Mouse (Mus musculus) hindbrain, embryonic 15.5 days (tissue): ENCODE results near the gene Macrod2. TPM values are rescaled to one million over a fixed set of nuclear protein-coding genes. Genes with fewer than 3 reads are reported as not detected.

Experiments
- ATAC-seq: fragments of 200-750 bp; cut with Nextera tagmentation; 2 replicates; pipeline ENCODE4 v1.8.0; 2017; ENCODE audit warnings: low read depth, moderate number of reproducible peaks, moderate TSS enrichment; ENCODE audit not compliant: low FRiP score
- H3K27ac ChIP-seq: fragments of 300-500 bp; sonication (generic); replicated peaks from 2 replicates; pipeline ENCODE4 v1.5.1; 2015; ENCODE audit warnings: mild to moderate bottlenecking, inconsistent platforms
- H3K27me3 ChIP-seq: fragments of 300-500 bp; sonication (generic); 2 replicates; pipeline ENCODE4 v1.6.1; 2015; ENCODE audit warnings: control low read depth, inconsistent platforms
- H3K36me3 ChIP-seq: fragments of 300-500 bp; sonication (generic); 2 replicates; pipeline ENCODE4 v1.6.1; 2015; ENCODE audit warnings: control low read depth, inconsistent platforms
- H3K4me1 ChIP-seq: fragments of 300-500 bp; sonication (generic); replicated peaks from 2 replicates; pipeline ENCODE4 v1.6.1; 2015; ENCODE audit warnings: control low read depth, inconsistent platforms
- H3K4me2 ChIP-seq: fragments of 300-500 bp; sonication (generic); 2 replicates; pipeline ENCODE4 v1.6.1; 2015; ENCODE audit warnings: moderate library complexity, mild to moderate bottlenecking, inconsistent platforms
- H3K4me3 ChIP-seq: fragments of 300-500 bp; sonication (generic); 2 replicates; pipeline ENCODE4 v1.5.1; 2015; ENCODE audit warnings: mild to moderate bottlenecking, inconsistent platforms
- H3K9ac ChIP-seq: fragments of 300-500 bp; sonication (generic); 2 replicates; pipeline ENCODE4 v1.6.1; 2015; ENCODE audit warnings: inconsistent platforms
- H3K9me3 ChIP-seq: fragments of 300-500 bp; sonication (generic); 2 replicates; pipeline ENCODE4 v1.6.1; 2016; ENCODE audit warnings: control low read depth, inconsistent platforms
- whole genome bisulfite sequencing: fragments of 180-500 bp; shearing (Covaris S2); methylation state at CpG from one replicate; pipeline ENCODE4 v1.1.7; 2015; 5-methylcytosine and 5-hydroxymethylcytosine counted together
- polyA plus RNA-seq: library from polyadenylated mRNA; unstranded; fragments of >200 nt; fragmentation: Nextera tagmentation; extraction: Ambion mirVana; gene quantifications from 2 replicates; pipeline ENCODE4 v1.2.1, GENCODE M21; 2015

The Macrod2 gene
- polyA plus RNA-seq, 1 experiment from 2014 or later, result 78.6 TPM

- no peaks in the 10 kb centered on the region for H3K27me3 ChIP-seq
- no peak overlapping the region for H3K9ac ChIP-seq
- no peak overlapping the region for H3K27ac ChIP-seq
- H3K4me3 ChIP-seq, result no peak overlapping the region
- H3K36me3 ChIP-seq, result no peaks in the 10 kb centered on the region
- no peak for ATAC-seq
- no peak overlapping the region for H3K4me2 ChIP-seq
- no peaks in the 10 kb centered on the region for H3K4me1 ChIP-seq
- H3K9me3 ChIP-seq, result no peaks in the 10 kb centered on the region
- 91% methylated on average over 2 of the region's 2 CpGs for WGBS
Measured at GRCm38 (mm10) chr2:141830496-141830895, 1435.4 kb downstream of the Macrod2 start.

- Histone ChIP-seq H3K36me3 (no peaks in the 10 kb centered on the region), H3K27ac (no peak overlapping the region), H3K9ac (no peak overlapping the region), H3K4me1 (no peaks in the 10 kb centered on the region), H3K4me3 (no peak overlapping the region), H3K27me3 (no peaks in the 10 kb centered on the region), H3K4me2 (no peak overlapping the region), H3K9me3 (no peaks in the 10 kb centered on the region)
- no peak for ATAC-seq
- WGBS, result 79% methylated on average over 5 of the region's 5 CpGs
Measured at GRCm38 (mm10) chr2:141831515-141831914, 1436.4 kb downstream of the Macrod2 start.

- Histone ChIP-seq H3K4me1 (no peaks in the 10 kb centered on the region), H3K9me3 (no peaks in the 10 kb centered on the region), H3K27ac (no peak overlapping the region), H3K4me3 (no peak overlapping the region), H3K36me3 (no peaks in the 10 kb centered on the region), H3K9ac (no peak overlapping the region), H3K27me3 (no peaks in the 10 kb centered on the region), H3K4me2 (no peak overlapping the region)
- 91% methylated on average over 4 of the region's 4 CpGs for WGBS
- no peak for ATAC-seq
Measured at GRCm38 (mm10) chr2:141834156-141834782, 1439.2 kb downstream of the Macrod2 start.

DNA sequence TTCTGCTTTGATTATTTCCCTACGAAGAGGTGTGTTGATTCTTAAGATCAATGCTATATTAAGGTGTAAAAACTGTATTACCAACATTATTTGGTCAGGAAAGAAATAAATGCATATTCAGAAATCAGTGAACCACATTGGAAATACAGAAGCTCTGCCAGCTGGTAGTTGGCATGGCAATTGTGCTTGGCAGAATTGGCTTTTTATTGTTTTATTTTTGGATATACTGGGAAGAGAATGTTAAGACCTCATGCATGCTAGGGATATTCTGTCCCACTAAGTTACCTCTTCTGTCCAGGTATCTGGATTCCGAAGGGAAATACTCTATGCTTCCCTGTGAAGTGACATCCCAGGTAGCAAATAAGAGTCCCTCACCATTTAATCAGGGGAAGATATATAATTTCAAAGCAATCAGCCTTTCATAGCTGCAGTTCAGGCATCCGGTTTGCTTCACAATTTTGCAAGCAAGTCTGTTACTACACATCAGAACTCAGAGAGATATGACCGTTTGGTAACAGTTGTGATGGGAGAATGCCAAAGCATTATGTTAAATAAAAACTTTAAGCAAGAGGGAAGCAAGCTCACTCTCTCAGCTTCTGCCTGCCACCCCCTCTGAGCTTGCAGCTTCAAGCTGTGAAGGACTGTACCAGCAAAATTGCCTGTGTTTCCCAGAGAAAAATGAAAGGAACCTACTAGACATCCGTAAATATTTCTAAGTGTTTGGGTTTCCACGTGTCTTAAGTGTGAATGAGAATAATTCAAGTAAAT is 1449.5 kb downstream of the Macrod2 start:
- Histone ChIP-seq H3K27ac (no peak overlapping the region), H3K9ac (no peak overlapping the region), H3K36me3 (no peaks in the 10 kb centered on the region), H3K27me3 (no peaks in the 10 kb centered on the region), H3K9me3 (no peaks in the 10 kb centered on the region), H3K4me1 (no peaks in the 10 kb centered on the region), H3K4me3 (no peak overlapping the region), H3K4me2 (no peak overlapping the region)
- 78% methylated on average over 6 of the region's 6 CpGs for WGBS
- ATAC-seq, result no peak

DNA sequence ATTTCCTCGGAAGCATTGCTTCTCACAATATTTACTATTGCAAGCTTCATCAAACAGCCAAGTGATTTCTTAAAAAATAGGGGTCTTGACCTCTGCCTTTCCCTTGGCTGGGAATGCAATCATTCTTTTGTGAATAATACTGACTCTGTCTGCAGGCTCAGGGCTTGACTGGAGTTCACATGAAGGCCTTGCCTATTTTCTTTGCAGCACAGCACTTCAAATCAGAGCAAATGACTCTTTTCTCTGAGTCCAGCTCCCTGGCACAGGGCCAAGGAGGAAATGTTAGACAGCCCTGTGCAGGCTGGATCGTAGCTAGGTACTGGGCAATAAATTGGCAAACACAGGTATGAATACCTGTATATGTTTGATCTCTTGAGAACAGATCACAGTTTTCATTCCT is 1464.1 kb downstream of the Macrod2 start:
- 0 out of 2 replicates have a peak, but pooled peaks have one; percentile 38 for ATAC-seq
- no peaks in the 10 kb centered on the region for H3K9me3 ChIP-seq
- no peak overlapping the region for H3K27ac ChIP-seq
- no peaks in the 10 kb centered on the region for H3K36me3 ChIP-seq
- H3K4me3 ChIP-seq, result no peak overlapping the region
- no peak overlapping the region for H3K9ac ChIP-seq
- H3K27me3 ChIP-seq, result no peaks in the 10 kb centered on the region
- WGBS, result 27% methylated on average over 2 of the region's 2 CpGs
- no peaks in the 10 kb centered on the region for H3K4me1 ChIP-seq
- no peak overlapping the region for H3K4me2 ChIP-seq

GRCm38 (mm10) chr2:141861679-141862268 is 1466.7 kb downstream of the Macrod2 start:
- no peaks in the 10 kb centered on the region for H3K4me1 ChIP-seq
- ATAC-seq, result no peak
- H3K27ac ChIP-seq, result no peak overlapping the region
- no peak overlapping the region for H3K4me2 ChIP-seq
- H3K9ac ChIP-seq, result no peak overlapping the region
- no peaks in the 10 kb centered on the region for H3K36me3 ChIP-seq
- 67% methylated on average over 6 of the region's 6 CpGs for WGBS
- H3K27me3 ChIP-seq, result no peaks in the 10 kb centered on the region
- no peak overlapping the region for H3K4me3 ChIP-seq
- no peaks in the 10 kb centered on the region for H3K9me3 ChIP-seq

DNA sequence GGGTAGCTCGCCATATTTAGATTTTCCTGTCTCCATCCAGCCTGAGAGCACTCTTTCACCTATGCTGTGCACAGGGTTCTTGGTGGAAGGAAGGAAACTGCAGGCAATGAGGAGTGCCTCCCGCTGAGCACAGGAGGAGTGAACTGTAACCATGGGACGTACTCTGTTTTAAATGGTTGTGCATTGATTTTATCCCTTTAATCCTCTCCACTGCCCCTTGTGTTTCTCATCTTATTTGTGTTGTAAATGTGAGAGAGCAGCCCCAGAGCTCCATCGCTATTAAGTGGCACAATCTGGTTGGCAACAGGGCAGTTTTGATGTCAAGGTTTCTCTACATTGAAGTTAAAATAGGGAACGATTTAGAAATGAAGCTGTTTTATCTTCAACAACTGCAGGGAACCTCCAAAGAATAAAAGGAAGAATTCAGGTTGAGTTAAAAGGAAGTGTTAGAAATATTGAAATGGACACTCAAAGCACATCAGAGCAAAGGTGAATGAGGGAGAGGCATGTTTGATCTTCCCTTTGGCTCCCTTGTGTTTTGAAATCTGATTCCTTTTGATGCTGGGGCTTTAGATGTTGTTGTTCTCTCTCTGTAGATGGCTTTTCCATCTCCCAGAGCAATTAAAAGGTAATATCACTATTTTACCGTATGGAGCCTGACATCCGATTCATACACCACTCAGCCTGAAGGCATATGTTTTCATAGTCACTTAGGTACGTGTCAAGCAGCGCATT is 1467.6 kb downstream of the Macrod2 start:
- WGBS, result 53% methylated on average over 9 of the region's 9 CpGs
- Histone ChIP-seq H3K36me3 (no peaks in the 10 kb centered on the region), H3K4me1 (no peaks in the 10 kb centered on the region), H3K27me3 (no peaks in the 10 kb centered on the region), H3K9me3 (no peaks in the 10 kb centered on the region), H3K9ac (no peak overlapping the region), H3K27ac (no peak overlapping the region), H3K4me3 (no peak overlapping the region), H3K4me2 (no peak overlapping the region)
- ATAC-seq, result no peak

DNA sequence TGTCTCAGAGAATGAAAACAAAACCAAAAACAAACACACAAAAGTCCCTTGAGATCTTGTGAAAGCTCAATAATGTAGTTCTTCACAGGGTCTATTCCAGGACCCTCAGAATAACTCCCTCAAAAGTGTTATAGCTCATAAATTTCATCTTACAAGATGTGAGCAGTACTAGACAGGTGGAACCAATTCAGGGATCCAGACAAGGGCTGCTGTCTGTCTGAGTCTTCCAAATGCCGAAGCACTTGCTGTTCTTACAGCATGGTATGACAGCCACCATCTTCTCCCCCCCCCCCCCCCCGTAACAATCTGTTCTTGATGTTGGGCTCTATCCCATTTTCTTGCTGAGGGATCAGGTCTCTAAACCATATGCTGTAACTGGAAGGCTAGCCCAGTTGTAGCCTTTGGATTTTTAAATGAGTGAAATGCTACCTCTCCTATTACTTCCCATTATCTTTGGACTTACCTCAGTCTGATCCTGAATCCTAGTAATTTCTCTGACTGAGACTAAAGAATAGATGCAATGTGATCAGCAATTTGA is 1468.6 kb downstream of the Macrod2 start:
- Histone ChIP-seq H3K9me3 (no peaks in the 10 kb centered on the region), H3K36me3 (no peaks in the 10 kb centered on the region), H3K27me3 (no peaks in the 10 kb centered on the region), H3K9ac (no peak overlapping the region), H3K27ac (no peak overlapping the region), H3K4me2 (no peak overlapping the region), H3K4me1 (no peaks in the 10 kb centered on the region), H3K4me3 (no peak overlapping the region)
- no peak for ATAC-seq
- whole genome bisulfite sequencing, result 73% methylated on average over 2 of the region's 2 CpGs

- H3K4me3 ChIP-seq, result no peak overlapping the region
- no peak overlapping the region for H3K9ac ChIP-seq
- no peaks in the 10 kb centered on the region for H3K27me3 ChIP-seq
- no peaks in the 10 kb centered on the region for H3K36me3 ChIP-seq
- H3K27ac ChIP-seq, result no peak overlapping the region
- H3K9me3 ChIP-seq, result no peaks in the 10 kb centered on the region
- H3K4me1 ChIP-seq, result no peaks in the 10 kb centered on the region
- ATAC-seq, result no peak
- no peak overlapping the region for H3K4me2 ChIP-seq
- 89% methylated on average over 4 of the region's 4 CpGs for WGBS
Measured at GRCm38 (mm10) chr2:141870930-141871329, 1475.8 kb downstream of the Macrod2 start.

GRCm38 (mm10) chr2:141876155-141876851 is 1481.2 kb downstream of the Macrod2 start:
- no peak overlapping the region for H3K27ac ChIP-seq
- no peaks in the 10 kb centered on the region for H3K27me3 ChIP-seq
- WGBS, result 58% methylated on average over 10 of the region's 10 CpGs
- H3K9me3 ChIP-seq, result no peaks in the 10 kb centered on the region
- no peak overlapping the region for H3K9ac ChIP-seq
- H3K4me2 ChIP-seq, result no peak overlapping the region
- no peak overlapping the region for H3K4me3 ChIP-seq
- H3K36me3 ChIP-seq, result no peaks in the 10 kb centered on the region
- no peak for ATAC-seq
- H3K4me1 ChIP-seq, result no peaks in the 10 kb centered on the region

- Histone ChIP-seq H3K27me3 (no peaks in the 10 kb centered on the region), H3K4me2 (no peak overlapping the region), H3K36me3 (no peaks in the 10 kb centered on the region), H3K4me3 (no peak overlapping the region), H3K9ac (no peak overlapping the region), H3K9me3 (no peaks in the 10 kb centered on the region), H3K27ac (no peak overlapping the region), H3K4me1 (no peaks in the 10 kb centered on the region)
- ATAC-seq, result no peak
- 71% methylated on average over 2 of the region's 2 CpGs for WGBS
Measured at GRCm38 (mm10) chr2:141876958-141877357, 1481.8 kb downstream of the Macrod2 start.
